Mouse (Mus musculus): ENCODE measurements around the gene Slc7a14. TPM values are rescaled to one million over a fixed set of nuclear protein-coding genes. Genes with fewer than 3 reads are reported as not detected.
A peak's percentile ranks its signal among the peaks of the same experiment; 100 is the strongest.

The Slc7a14 gene
- total and polyA plus RNA-seq, 2 experiments from 2014 or later: 8.1 to 24.7 TPM

GRCm38 (mm10) chr3:31191402-31191801 lies 118.8 kb downstream of the Slc7a14 start:
- H3K4me1 ChIP-seq (ENCODE audit: insufficient read depth, low read length): no peaks in the 10 kb centered on the region
- no peaks in the 10 kb centered on the region for H3K36me3 ChIP-seq (ENCODE audit: insufficient read depth, low read length)
- no peak overlapping the region for H3K27ac ChIP-seq (ENCODE audit: low read depth, low read length)
- peak; percentile 23 for DNase-seq (ENCODE audit: low spot score)
- no peaks in the 10 kb centered on the region for H3K27me3 ChIP-seq (ENCODE audit: insufficient read depth, low read length)
- H3K4me2 ChIP-seq (ENCODE audit: low read depth, low read length, poor library complexity, severe bottlenecking): no peak overlapping the region
- no peak overlapping the region for H3K9ac ChIP-seq (replicated peaks; ENCODE audit: low read length, poor library complexity, severe bottlenecking)
- no peak for ATAC-seq (ENCODE audit: low FRiP score)
- TF ChIP-seq CTCF (IDR thresholded peaks at IDR 0.05): no peak
- no peaks in the 10 kb centered on the region for H3K9me3 ChIP-seq (ENCODE audit: low read length)
- 81% methylated on average over 10 of the region's 10 CpGs for WGBS
- no peak overlapping the region for H3K4me3 ChIP-seq (ENCODE audit: low read depth, low read length)

- H3K36me3 ChIP-seq (ENCODE audit: insufficient read depth, low read length): no peaks in the 10 kb centered on the region
- no peak overlapping the region for H3K4me2 ChIP-seq (ENCODE audit: low read depth, low read length, poor library complexity, severe bottlenecking)
- DNase-seq (ENCODE audit: low spot score): no peak
- H3K9me3 ChIP-seq (ENCODE audit: low read length): no peaks in the 10 kb centered on the region
- no peak for ATAC-seq (ENCODE audit: low FRiP score)
- no peak overlapping the region for H3K4me3 ChIP-seq (ENCODE audit: low read depth, low read length)
- 95% methylated on average over 7 of the region's 7 CpGs for WGBS
- no peak for TF ChIP-seq CTCF (IDR thresholded peaks at IDR 0.05)
- H3K27ac ChIP-seq (ENCODE audit: low read depth, low read length): no peak overlapping the region
- no peaks in the 10 kb centered on the region for H3K27me3 ChIP-seq (ENCODE audit: insufficient read depth, low read length)
- H3K9ac ChIP-seq (replicated peaks; ENCODE audit: low read length, poor library complexity, severe bottlenecking): no peak overlapping the region
- H3K4me1 ChIP-seq (ENCODE audit: insufficient read depth, low read length): no peaks in the 10 kb centered on the region
These were observed 119.8 kb downstream of the Slc7a14 start for GRCm38 (mm10) chr3:31190342-31190741.

- WGBS: 26% methylated on average over 12 of the region's 12 CpGs
- ATAC-seq (ENCODE audit: low FRiP score) (peak; percentile 78), DNase-seq (ENCODE audit: low spot score) (peak; percentile 64)
- no peak for TF ChIP-seq CTCF (IDR thresholded peaks at IDR 0.05)
- 0 out of 2 replicates have a peak overlapping the region, but pooled peaks have one; percentile 18 for H3K27ac ChIP-seq (ENCODE audit: low read depth, low read length)
- no peak overlapping the region for H3K9ac ChIP-seq (replicated peaks; ENCODE audit: low read length, poor library complexity, severe bottlenecking)
- no peak overlapping the region for H3K4me2 ChIP-seq (ENCODE audit: low read depth, low read length, poor library complexity, severe bottlenecking)
- H3K9me3 ChIP-seq (ENCODE audit: low read length): no peaks in the 10 kb centered on the region
- no peaks in the 10 kb centered on the region for H3K27me3 ChIP-seq (ENCODE audit: insufficient read depth, low read length)
- no peak overlapping the region for H3K4me3 ChIP-seq (ENCODE audit: low read depth, low read length)
- no peaks in the 10 kb centered on the region for H3K4me1 ChIP-seq (ENCODE audit: insufficient read depth, low read length)
- no peaks in the 10 kb centered on the region for H3K36me3 ChIP-seq (ENCODE audit: insufficient read depth, low read length)
These were observed 143.8 kb downstream of the Slc7a14 start for GRCm38 (mm10) chr3:31166365-31166871.

DNA sequence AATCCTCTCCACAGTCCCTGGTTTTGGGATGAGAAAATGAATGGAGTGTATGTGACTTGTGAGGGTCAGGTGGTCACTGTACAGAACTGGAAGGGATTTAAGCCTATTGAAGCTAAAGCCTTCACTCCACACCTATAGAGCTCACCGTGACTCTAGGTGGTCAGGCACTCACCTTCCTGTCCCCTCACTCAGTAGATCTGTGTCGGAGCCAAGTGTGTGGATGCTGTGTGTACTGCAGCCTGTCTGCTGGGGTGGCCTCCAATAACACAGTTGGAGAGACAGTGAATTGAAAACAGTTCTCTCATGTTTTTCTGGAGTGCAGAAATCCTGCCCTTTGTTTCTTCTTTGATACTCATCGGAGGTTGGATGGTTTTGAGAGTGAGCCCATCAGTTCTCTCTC lies 144.4 kb downstream of the Slc7a14 start:
- no peak for DNase-seq (ENCODE audit: low spot score)
- Histone ChIP-seq H3K36me3 (ENCODE audit: insufficient read depth, low read length) (no peaks in the 10 kb centered on the region), H3K27ac (ENCODE audit: low read depth, low read length) (0 out of 2 replicates have a peak overlapping the region, but pooled peaks have one; percentile 18), H3K9me3 (ENCODE audit: low read length) (no peaks in the 10 kb centered on the region), H3K4me1 (ENCODE audit: insufficient read depth, low read length) (no peaks in the 10 kb centered on the region), H3K27me3 (ENCODE audit: insufficient read depth, low read length) (no peaks in the 10 kb centered on the region), H3K9ac (replicated peaks; ENCODE audit: low read length, poor library complexity, severe bottlenecking) (no peak overlapping the region), H3K4me3 (ENCODE audit: low read depth, low read length) (no peak overlapping the region), H3K4me2 (ENCODE audit: low read depth, low read length, poor library complexity, severe bottlenecking) (no peak overlapping the region)
- no peak for TF ChIP-seq CTCF (IDR thresholded peaks at IDR 0.05)
- WGBS: 51% methylated on average over 3 of the region's 3 CpGs
- peak; percentile 48; the same call in 1 of the 2 replicates for ATAC-seq (ENCODE audit: low FRiP score)

GRCm38 (mm10) chr3:31162860-31163259 lies 147.3 kb downstream of the Slc7a14 start:
- H3K27ac ChIP-seq (ENCODE audit: low read depth, low read length): no peak overlapping the region
- TF ChIP-seq CTCF (IDR thresholded peaks at IDR 0.05): no peak
- no peaks in the 10 kb centered on the region for H3K4me1 ChIP-seq (ENCODE audit: insufficient read depth, low read length)
- H3K4me2 ChIP-seq (ENCODE audit: low read depth, low read length, poor library complexity, severe bottlenecking): no peak overlapping the region
- DNase-seq (ENCODE audit: low spot score) (no peak), ATAC-seq (ENCODE audit: low FRiP score) (no peak)
- H3K4me3 ChIP-seq (ENCODE audit: low read depth, low read length): no peak overlapping the region
- WGBS: 96% methylated on average over 14 of the region's 14 CpGs
- H3K36me3 ChIP-seq (ENCODE audit: insufficient read depth, low read length): no peaks in the 10 kb centered on the region
- no peaks in the 10 kb centered on the region for H3K9me3 ChIP-seq (ENCODE audit: low read length)
- H3K9ac ChIP-seq (replicated peaks; ENCODE audit: low read length, poor library complexity, severe bottlenecking): no peak overlapping the region
- no peaks in the 10 kb centered on the region for H3K27me3 ChIP-seq (ENCODE audit: insufficient read depth, low read length)

DNA sequence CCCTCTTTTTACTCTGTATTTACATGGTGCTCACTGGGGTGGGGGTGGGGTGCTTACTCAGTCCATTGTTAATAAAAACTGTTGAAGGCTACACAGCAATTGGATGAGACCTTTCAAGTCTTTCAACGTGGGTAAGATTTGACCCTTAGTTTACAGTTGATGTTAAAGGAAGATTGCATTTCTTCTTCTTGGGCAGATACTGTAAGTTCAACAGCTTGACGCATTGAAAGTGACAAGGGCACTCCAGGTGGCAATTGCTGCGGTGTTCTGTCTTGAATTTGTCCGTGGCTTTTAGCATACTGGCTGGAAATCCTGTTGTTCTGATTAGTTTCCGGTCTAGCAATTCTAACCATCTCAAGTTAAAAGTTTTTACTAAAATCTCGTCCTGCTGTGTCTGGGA lies 148.8 kb downstream of the Slc7a14 start:
- Histone ChIP-seq H3K4me3 (ENCODE audit: low read depth, low read length) (no peak overlapping the region), H3K4me1 (ENCODE audit: insufficient read depth, low read length) (no peaks in the 10 kb centered on the region), H3K27me3 (ENCODE audit: insufficient read depth, low read length) (no peaks in the 10 kb centered on the region), H3K9ac (replicated peaks; ENCODE audit: low read length, poor library complexity, severe bottlenecking) (no peak overlapping the region), H3K36me3 (ENCODE audit: insufficient read depth, low read length) (no peaks in the 10 kb centered on the region), H3K9me3 (ENCODE audit: low read length) (no peaks in the 10 kb centered on the region), H3K27ac (ENCODE audit: low read depth, low read length) (no peak overlapping the region), H3K4me2 (ENCODE audit: low read depth, low read length, poor library complexity, severe bottlenecking) (no peak overlapping the region)
- DNase-seq (ENCODE audit: low spot score): no peak
- ATAC-seq (ENCODE audit: low FRiP score): no peak
- 34% methylated on average over 6 of the region's 6 CpGs for WGBS
- TF ChIP-seq CTCF (IDR thresholded peaks at IDR 0.05): no peak

Data from midbrain, postnatal 0 days (tissue).